Mouse (Mus musculus): ENCODE measurements at regions not wholly inside any gene's neighbourhood (a gene's known extent, or its start where the extent isn't known, plus 50 kb on each side); places are given as distances from the start of the nearest gene placed in this dataset.
A peak's percentile ranks its signal among the peaks of the same experiment; 100 is the strongest.

GRCm38 (mm10) chr2:108913967-108914366, 366.6 kb upstream of the Kif18a start:
- no peak for DNase-seq (ENCODE audit: low spot score)

GRCm38 (mm10) chr2:108919500-108920045, 361.0 kb upstream of the Kif18a start:
- DNase-seq (ENCODE audit: low spot score) = no peak

- no peak for DNase-seq (ENCODE audit: low spot score)
These were observed 360.4 kb upstream of the Kif18a start for GRCm38 (mm10) chr2:108920111-108920510.

- no peak for DNase-seq (ENCODE audit: low spot score)
These were observed 344.4 kb upstream of the Kif18a start for GRCm38 (mm10) chr2:108935981-108936762.

GRCm38 (mm10) chr2:108980921-108981320, 299.6 kb upstream of the Kif18a start:
- DNase-seq (ENCODE audit: low spot score) = no peak

GRCm38 (mm10) chr2:109016223-109016622, 264.3 kb upstream of the Kif18a start:
- DNase-seq (ENCODE audit: low spot score) = no peak

GRCm38 (mm10) chr2:109017018-109017707, 263.4 kb upstream of the Kif18a start:
- DNase-seq (ENCODE audit: low spot score) = peak; percentile 7

- DNase-seq (ENCODE audit: low spot score) = no peak
These were observed 242.3 kb upstream of the Kif18a start for GRCm38 (mm10) chr2:109038131-109038695.

Data from embryo, embryonic 10 days (tissue).